Mouse (Mus musculus) CH12F3 (cell line): ENCODE measurements at regions not wholly inside any gene's neighbourhood (a gene's known extent, or its start where the extent isn't known, plus 50 kb on each side); places are given as distances from the start of the nearest gene placed in this dataset.

Source experiments
- in situ Hi-C: fragments of 300-500 bp; cut with MboI; formaldehyde crosslinking; loops from 2 replicates; pipeline ENCODE4 v1.14.3; 2020; ENCODE audit warnings: low sequenced_read_pairs

- in situ Hi-C loops = no loop called here
These were observed 121.8 kb upstream of the Zfand5 start for GRCm38 (mm10) chr19:21150241-21150640.

GRCm38 (mm10) chr19:21146860-21147390, 125.2 kb upstream of the Zfand5 start:
- in situ Hi-C loops = no loop called here

GRCm38 (mm10) chr19:21144659-21145283, 127.3 kb upstream of the Zfand5 start:
- in situ Hi-C loops = no loop called here

GRCm38 (mm10) chr19:21143970-21144595, 128.0 kb upstream of the Zfand5 start:
- in situ Hi-C loops = no loop called here

DNA sequence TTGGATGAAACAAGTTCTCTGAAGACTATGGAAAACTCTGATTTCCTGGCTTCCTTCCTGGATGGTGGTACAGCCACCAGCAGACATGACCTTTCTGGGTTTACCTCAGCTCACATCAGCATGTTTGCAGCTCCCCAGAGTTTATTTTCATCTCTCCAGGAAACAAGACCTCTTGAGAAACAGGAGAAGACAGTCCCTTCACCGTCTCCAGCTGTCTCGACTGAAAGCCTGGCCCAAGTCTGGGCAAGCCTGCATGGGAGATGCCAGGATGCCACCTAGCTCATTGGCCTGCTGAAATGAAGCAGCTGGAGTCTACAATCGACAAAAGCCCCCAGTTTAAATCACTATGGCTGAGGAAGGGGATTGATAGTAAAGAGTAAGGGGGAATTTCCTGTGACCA, 131.6 kb upstream of the Zfand5 start:
- in situ Hi-C loops = no loop called here

DNA sequence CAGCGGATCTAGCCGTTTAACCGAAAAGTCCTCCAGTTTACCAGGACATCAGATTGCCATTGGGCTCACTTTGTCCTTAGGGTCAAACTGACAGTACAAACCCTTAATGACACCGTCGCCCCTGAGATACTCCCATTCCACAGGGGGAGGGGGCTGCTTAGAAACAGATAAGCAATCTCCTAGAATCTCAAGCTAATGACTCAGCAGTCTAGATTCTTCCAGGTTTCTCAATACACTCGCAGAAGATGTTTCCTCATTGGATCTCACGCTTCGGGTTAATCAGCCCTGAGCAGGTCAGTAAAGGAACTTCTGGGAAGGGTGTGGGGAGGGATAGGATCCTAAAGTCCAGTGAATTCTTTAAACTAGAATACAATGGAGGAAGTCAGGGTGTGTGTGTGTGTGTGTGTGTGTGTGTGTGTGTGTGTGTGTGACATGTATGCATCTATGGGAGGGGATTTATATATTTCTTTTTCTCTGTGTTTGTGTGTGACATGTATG, 133.0 kb upstream of the Zfand5 start:
- in situ Hi-C loops = no loop called here

DNA sequence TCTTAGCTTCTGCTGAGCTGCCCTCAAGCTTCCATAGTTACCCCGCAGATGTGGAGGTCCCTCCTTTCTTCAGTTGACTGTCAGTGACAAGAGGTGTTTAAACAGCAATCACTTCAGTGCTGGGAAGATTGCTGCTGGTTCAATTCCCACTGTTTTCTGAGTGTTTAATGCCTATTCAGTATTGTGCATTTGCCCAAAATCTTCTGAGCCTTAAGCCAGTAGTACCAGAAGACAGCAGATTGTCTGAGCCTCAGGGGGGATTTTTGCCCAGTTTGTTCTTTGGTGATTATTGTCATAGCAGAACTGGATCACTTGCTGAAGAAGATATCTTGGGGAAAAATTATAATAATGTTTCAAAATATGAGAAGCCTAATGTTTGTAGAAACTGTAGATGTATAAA, 135.3 kb upstream of the Zfand5 start:
- in situ Hi-C loops = no loop called here

DNA sequence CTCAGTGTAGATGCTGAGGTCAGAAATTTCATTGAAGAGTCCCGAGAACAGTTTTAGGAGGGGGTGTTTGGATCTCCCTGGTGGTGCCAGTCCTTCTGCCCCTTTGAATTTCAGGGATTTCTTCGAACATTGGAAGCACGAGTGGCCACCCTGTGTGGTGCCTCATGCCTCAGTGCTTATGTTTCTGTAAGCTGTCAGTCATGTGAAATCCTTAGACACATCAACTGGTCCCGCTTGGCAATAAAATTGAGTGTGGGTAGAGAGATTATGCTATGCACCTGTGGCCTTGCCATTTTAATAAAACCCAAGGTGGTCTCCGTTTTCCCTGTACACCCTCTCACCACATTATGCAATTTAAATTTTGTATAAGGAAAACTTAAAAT, 136.1 kb upstream of the Zfand5 start:
- in situ Hi-C loops = no loop called here

DNA sequence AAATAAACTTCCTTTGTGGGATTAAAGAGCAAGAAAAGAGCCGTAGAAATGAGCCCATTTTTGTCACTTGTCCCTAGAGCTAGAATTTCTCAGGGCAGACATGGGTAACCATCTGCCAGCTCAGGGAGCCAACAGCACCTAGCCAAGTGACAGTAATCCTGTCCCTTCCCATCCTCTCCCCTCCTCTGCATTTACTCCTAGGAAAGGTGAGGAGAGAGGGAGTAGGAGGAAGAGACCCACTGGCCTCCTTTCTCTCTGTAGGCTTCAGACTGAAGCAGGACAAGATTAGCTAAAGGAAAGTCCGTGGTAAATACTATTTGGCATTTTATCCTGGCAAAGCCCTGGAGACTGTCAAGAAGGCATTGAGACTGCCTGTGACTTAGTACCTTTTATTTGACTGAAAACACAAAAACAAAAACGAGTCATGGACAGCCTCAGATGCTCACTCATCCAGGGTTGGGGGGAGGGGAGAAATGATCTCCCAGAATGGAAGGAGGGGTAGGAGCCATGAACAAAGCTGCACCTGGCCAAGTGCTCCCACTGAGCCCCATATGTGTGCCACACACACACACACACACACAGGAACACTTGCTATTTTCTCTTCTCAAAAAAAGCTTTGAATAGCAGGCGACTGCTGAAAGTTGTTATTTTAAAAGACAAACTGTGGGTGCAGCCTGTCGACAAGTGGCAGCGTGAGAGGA, 136.6 kb upstream of the Zfand5 start:
- in situ Hi-C loops = no loop called here

DNA sequence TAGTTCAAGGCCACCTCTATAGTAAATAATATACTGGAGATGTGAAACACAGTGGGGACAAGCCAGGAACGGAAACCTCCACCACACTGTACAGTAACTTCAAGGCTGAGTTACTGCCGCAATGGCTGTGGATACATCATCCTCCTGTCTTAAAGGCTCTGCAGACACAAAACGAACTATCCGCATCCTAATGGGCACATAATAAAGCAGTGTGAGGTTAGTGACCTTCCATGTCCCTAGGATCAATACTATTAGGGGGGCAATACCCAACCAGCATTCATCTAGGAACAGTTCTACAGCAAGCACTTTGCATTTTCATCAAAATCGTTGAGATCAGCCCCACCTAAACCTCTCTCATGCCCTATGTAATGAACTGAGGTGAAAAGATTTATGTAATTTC, 142.4 kb upstream of the Zfand5 start:
- in situ Hi-C loops = no loop called here

DNA sequence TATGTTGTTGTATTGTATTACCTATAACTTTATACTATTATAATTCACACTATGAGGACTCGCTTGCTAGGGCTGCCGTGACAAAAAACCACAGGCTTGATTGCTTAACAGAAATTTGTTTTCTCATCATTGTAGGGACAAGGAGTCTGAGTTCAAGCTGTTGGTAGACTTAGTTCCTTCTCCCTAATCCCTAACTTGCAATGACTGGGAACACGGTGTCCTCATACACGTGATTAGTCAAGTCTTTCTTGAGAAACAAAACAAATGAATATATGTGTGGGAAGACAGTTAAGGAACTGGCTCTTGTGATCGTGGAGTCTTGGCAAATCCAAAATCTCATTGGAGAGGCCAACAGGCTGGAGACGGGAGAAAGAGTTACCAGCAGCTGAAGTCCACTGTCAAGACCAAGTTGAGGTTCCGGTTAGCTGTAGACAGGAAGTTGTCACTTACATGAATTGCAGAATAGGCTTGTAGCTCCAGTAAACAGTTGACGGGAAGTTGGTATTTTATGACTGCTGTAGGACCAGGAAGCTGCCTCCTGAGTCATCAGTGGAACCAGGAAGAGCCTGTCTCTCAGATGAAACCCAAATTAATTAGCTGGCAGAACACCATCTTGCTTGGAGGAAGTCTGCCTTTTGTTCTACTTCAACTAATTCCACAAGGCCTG, 144.9 kb upstream of the Zfand5 start:
- in situ Hi-C loops = no loop called here

DNA sequence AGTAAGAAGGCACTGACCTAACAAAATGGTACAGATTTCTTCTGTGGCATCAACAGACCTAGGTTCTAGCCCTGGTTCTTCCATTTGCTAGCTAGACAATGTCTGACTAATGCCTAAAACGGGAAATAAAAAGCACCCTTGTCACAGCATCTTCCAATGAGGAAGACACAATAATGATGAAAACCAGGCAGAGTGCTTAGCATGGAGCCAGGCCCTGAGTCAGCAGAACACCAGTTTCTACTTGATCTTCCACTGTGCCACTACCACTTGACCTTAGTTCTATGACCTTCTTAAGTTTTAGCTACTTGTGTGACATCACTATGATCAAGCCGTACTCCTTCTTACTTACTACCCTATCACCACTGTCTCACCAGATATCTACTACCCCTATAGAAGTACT, 145.4 kb upstream of the Zfand5 start:
- in situ Hi-C loops = no loop called here

DNA sequence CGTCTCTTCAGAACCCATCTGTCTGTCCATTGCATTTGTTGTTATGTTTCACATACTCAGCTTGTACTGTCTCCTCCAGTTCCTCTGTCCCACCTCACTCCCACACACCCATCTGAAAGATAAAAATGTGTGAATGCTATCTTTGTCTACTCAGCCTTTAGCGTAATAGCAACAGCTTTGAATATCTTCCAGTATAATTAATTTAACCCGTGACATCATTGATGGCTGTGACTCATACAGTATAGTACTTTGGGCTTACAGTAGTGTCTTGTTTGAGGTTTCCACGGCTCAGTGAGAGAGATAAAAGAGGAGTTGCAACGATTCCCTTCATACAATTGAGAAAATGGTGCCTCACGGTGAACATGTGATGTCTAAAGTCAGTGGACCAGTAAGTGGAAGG, 152.6 kb upstream of the Zfand5 start:
- in situ Hi-C loops = no loop called here

DNA sequence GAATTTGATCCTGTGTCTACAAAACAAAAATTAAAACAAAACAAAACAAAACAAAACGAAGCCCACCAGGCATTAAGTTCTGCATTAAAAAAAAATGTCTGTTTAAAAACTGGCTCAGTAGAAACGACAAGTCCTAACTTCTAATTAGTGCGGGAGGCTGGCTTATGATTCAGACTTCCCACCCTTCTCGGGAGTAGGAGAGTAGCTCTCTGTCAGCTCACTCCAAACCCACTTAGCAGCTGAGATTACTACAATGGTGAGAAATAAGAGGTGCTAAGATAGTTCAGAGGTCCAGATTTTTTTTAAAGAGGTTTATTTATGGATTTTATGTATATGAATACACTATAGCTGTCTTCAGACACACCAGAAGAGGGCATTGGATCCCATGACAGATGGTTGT, 153.3 kb upstream of the Zfand5 start:
- in situ Hi-C loops = no loop called here

DNA sequence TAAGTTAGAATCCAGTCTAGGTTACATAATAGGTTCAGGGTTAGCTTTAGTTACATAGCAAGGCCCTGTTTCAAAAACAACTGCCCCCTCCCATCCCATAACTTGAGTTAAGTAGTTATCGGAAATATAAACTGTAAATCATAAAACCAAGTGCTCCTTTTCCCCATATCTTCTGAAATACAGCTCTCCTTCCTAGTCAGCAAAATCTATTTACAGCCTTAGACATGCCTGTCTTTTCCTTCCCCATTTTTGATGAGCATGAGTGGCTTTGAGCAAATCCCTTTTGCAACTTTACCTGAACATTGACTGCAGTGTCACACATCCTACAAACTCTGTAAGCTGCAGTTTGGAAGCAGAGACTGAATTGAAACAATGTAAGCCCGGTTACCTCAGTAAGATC, 156.4 kb upstream of the Zfand5 start:
- in situ Hi-C loops = no loop called here

DNA sequence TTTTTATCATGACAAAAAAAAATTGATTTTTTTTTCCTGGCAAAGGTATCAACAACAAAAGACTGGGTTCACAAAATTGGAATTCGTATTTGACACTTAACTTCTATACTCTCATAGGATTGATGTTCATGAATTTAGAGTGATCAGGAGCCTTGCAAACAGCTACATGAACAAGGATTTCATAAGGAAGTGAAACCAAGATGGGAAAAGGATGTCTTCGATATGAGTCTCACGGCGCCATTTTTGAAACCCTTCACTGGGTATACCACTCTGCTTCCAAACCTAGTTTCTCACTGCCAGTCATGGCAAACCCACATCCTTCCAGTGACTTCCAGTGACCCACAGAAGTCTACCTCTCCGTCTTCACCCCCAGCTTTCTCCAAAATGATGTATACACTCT, 157.8 kb upstream of the Tmc1 start:
- in situ Hi-C loops = no loop called here

- in situ Hi-C loops = no loop called here
These were observed 154.3 kb upstream of the Tmc1 start for GRCm38 (mm10) chr19:21108311-21108710.

- in situ Hi-C loops = no loop called here
These were observed 153.7 kb upstream of the Tmc1 start for GRCm38 (mm10) chr19:21107741-21108140.

DNA sequence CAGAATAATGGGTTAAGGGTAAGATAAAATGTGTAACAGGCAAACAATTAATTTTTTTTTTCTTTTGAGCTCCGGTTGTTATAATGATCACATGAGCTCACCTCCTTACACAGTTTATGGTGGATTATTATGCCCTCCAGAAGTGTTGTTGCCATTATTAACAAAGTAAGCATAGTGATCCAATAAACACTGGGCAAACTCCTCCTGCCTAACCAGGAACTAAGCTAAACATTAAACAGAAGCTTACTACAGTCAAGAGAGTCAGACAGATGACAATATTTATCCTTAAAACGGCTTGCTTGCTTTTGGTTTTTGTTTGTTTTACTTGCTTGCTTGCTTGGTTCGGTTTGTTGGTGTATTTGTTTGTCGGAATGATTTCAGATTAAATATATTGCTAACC, 153.3 kb upstream of the Tmc1 start:
- in situ Hi-C loops = no loop called here

DNA sequence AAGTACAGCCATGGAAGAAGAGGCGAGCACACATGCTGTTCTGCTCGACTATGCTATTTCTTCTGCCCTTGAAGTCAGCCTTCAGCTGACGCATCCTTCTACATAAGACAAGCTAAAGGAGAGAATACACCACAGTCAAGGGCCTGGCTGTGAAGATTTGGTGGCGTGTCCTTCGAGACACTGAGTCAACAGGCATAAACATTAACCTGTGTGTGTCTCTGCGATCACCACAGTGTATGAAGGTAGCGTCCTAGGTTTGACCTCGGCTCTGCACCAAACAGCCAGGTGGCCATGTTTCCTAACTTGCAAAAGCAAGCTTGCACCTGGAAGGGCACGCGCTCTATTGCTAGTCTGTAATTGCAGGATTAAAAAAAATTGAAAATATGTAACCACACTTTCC, 152.8 kb upstream of the Tmc1 start:
- in situ Hi-C loops = no loop called here

DNA sequence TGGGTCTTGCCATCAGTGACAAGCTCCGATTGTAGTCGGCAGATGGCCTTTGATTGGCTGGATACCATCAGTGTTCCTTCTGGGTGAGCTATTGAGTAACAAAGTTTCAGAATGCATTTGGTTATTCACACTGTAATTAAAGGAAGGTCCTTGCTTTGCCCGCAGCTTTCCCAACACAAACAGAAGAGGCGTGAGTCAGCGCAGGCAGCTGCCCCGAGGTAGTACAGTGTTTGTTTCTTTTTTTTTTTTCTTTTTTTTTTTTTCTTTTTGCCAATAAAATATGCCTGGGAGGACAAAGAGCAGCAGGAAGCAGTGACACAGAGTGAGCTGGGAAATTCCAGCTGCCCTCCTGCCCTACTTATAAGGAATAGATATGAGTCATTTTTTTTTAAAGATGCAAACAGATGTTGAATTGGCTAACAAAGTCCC, 152.3 kb upstream of the Tmc1 start:
- in situ Hi-C loops = no loop called here
